Mouse (Mus musculus) c-Kit-positive CD71-positive TER-119-positive erythroid progenitor cells, embryonic 14.5 days (primary cell): ENCODE results near the gene Frat1.
"Not testable (repeated sequence)": the region's sequence is repeated elsewhere in the genome, so short reads cannot be mapped to it uniquely, and the experiment has no call there.

Experiments
- DNase-seq: peaks from one replicate; pipeline ENCODE4 v3.0.0-alpha.2; 2013; ENCODE audit warnings: low spot score

Gene Frat1

DNA sequence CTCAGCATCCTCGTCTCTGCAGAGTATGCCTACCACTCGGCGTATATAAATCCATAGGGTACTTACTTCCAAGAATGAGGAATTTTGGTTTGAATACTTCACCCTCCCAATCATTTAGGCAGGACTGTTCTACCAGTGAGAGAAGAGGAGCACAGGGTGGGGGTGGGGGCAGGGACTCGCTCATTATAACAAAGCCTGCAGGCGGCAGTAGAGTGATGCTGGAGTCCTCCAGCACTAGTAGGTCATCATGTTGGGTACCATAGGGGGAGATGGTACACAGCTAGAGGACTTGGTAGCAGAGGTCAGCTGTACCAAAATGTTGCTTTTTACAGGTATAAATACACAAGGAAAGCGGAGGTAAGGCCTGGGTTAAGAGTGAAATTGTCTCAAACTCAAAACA lies 14.6 kb downstream of the Frat1 start:
- no peak for DNase-seq

DNA sequence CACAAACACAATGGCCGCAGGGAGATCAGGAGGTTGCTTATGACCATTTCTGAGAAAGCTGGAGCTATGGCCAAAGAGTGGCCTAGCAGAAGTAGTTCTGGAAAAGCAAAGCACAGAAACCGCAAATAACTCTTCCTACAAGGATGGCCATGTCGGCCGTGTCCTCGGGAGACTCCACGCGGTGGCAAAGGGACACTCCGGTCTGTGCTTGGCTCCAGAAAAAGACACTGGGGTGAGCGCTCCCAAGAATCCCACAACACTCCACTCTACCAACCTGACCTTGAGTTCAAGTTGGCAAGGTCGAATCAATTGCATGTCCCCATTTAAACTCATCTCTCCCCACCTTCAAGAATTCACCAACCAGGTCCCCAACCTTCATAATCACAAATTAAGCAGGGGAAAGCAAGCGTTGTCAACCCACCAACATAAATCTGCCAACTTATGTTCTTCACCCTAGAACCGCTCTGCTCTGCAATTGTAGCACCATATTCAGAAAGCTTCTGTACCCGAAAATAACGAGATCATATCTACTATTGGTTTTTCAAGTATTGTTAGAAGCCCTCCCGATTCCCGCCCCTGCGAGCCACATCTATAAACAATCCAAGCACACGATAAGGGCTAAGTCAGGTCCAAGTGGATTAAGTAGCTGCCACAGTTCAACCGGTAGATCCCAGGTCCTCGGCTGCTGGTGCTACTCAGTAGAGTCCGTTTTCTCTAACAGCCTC lies 16.8 kb downstream of the Frat1 start:
- DNase-seq = peak; percentile 32

DNA sequence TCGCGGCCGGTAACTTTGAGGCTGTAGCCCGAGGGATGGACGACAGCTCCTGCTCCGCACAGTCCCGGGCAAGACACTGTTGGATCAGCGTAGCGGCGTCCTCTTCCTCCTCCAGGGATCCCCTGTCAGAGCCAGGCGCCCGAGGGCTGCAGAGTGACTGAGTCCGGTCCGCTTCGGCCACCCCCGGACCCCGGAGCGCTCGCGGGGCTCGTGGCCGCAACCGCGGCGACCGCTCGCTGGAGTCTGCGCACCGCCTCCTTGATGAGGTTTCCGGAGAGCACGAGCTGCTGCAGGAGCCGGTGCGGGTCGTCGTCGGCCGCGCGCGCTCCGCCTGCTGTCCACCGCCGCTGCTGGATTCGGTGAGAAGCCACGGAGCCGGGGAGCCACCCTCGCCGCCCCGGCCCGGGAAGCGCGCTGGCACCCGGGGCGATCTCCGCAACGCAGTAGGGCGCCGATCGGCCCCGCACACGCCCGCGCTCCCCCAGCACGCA lies 17.4 kb downstream of the Frat1 start:
- no peak for DNase-seq

DNA sequence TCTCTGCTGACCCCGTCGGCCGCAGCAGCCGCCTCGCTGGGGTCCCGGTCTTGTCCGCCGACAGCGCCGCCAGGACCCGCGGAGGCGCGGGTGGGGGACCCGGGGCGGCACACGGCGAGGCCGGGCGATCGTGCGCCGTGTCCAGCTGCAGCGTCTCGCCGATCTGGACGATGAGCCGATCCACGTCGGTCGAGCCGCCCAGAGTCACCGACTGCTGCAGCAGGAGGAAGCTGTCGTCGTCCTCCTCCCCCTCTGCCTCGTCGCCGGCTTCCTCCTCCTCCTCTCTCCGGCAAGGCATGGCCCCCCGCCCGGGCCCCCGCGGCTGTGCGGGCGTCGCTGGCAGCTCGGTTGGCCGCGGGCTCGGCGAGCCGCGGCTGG lies 17.8 kb downstream of the Frat1 start:
- not testable (repeated sequence) for DNase-seq

DNA sequence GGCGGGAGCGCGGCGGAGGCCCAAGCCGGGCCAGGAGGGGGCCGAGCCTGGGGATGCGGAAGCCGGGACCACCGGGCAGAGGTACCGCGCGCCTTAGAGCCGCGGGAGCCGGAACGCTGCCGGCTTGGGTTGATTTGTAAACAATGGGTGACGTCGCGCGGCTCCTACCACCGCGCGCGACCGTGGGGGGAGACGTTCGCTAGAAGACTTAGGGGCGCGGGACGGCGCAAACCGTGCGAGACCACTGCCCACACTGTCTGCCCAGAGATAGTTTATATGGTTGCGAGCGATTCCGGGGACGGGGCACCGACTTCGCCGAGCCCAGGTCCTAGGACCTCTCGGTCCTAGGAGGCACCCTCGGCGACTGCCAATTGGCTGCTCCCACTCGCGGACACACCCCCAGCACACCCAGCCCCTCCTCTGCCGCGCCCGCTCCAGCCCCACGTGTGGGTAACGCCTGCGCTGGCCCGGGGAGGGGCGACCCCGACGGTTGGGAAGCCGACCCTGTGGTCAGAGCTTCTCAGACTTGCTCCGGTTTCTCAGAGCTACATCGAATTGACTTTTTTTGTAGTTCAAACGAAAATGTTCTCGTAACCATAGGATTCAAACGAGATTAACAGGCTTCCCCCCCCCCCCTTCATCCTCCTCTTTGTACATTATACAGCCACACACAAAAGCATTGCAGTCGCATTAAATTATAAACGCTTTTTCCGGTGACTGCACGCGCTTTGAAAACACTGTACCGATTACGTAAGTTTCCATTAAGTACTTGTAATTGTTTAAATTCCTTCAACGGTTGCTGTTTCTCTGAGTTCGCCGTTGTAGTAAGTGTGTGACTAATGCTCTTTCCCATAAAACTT lies 18.5 kb downstream of the Frat1 start, which contains the start of gene Frat2:
Gene Frat2 (minus strand): TSS at position 141 of the 860 bp plus-strand sequence.
- DNase-seq = peak; percentile 84

DNA sequence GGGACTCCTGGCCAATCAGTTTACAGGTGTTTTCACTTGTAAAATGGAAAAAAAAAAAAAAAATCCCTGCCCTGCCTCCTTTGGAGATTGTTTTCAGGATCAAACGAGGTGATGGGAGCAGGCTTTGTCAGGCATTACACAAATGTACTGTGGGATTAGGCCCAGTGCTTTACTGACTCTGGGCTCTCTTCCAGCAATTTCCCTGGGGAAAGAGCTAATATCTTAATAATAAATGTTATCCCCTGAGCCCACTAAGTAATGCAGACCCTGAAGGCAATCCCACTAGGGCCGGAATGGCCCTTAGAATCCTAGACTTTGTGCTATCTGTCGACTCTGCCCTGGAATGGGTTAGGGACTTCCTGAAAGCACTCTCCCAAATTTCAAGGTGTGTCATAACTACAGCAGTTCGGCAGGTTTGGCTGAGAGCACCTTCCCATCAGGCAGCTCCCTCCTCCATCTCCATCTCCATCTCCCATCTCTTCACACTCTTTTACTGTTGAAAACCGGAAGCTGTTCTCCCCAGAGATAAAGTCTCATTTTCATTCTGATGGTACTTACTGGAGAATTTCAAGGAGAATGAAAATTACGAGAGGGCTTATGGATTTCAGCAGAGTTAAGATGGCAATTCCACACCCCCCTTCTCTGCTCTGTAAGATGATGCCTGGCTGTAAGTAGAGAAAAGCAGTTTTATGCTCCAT lies 20.4 kb downstream of the Frat1 start:
- DNase-seq = no peak

DNA sequence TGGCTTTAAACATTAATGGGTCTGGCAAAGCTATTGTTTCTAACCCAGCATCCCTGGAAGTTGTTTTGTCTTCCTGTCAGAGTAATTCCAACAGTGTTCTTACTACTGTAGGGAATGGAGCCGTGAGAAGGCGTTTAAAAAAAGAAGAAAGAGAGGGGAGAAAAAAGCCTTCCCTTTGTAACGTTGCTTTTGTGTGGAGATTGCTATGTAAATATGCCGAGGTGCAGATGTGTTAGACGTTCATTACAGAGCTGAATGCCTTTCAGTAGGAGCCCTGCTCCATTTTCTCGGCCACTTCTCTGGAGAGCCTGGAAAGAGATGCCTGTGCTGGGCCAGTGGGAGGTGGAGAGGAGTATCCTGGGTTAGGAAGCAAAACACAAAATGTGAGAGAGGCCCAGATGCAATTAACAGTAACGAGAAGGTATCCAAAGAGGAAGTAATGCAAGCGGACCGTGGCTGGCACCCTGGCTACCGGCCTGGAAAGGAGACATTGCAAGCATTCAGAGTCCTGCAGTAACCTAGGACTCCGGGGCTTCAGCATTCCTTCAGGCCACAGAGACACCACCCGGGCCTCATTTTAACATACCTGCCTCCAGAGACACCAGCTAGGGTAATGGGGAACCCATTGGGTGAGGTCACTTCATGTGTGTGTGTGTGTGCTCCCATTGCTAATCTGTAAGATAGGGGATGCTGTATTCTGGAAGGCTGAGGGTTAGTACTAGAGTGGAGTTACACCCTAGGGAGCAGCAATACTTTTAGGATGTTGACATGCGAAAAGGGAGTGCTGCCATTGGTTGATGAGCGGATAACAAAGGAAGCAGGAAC lies 21.2 kb downstream of the Frat1 start:
- no peak for DNase-seq

DNA sequence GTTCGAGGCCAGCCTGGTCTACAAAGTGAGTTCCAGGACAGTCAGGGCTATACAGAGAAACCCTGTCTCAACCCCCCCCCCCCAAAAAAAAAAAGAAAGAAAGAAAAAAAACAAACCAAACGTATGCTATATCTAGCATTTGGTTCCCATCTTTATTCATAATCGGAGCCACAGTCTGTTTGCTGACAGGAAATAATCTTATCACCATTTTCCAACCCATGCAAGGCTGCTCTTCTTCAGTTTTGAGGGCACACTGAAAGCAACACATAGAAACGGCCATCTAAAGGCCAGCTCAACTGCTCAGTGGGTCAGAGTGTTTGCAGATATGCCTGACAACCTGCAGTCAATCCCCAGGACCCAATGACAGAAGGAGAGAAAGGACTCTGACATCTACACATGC lies 22.7 kb downstream of the Frat1 start:
- DNase-seq = no peak

DNA sequence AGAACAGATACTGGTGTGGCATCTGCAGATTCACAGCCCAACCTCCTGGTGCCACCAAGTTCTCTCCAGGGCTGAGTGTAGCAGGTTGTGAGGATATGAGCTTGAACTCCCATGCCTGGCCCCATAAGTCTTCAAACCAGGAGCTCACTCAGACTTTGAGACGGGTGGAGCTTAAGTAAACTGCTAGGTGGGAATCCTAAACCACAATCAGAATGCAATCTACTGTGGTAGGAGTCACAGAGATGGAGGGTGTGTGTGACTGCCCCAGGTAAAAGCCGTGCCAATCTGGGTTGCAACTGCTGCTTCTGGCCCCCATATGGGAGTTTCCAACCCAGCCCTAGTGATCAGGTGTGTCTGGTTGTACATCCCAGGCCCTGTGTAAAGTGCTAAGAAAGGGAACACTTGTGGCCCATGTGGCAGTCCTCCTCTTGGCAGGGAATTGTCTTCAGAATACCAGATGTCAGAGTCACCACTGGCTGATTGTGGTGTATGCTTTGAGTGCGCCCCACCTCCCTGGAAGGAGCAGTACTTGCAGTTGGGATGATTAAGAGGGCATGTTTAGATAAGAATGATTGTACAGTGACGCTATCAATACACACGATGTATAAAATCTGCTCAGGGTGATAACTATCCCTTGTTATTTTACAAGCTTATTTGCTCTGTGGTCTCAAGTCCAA lies 27.5 kb downstream of the Frat1 start:
- DNase-seq = no peak

DNA sequence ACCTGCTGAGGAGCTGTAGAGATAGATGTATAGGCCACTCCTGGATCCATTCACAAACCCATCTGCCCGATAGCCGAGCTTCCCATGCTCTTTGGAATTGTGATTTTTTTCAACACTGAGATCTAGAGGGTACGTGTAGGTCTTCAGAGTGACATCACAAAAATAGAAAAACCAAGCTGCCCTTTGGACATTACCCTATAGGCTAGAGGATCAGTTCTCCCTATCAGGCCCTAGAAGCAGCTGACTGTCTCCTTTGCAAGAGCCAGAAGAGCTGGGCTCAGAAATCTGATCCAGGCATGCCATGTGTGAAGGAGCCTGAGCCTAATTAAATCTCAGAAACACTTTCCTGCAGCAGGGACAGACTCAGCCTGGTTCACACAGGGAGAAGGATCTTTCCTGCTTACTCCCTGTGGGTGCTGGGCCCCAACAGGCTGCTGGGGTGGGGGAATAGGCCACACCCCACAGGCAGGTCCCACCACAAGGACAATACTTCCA lies 28.1 kb downstream of the Frat1 start:
- no peak for DNase-seq

DNA sequence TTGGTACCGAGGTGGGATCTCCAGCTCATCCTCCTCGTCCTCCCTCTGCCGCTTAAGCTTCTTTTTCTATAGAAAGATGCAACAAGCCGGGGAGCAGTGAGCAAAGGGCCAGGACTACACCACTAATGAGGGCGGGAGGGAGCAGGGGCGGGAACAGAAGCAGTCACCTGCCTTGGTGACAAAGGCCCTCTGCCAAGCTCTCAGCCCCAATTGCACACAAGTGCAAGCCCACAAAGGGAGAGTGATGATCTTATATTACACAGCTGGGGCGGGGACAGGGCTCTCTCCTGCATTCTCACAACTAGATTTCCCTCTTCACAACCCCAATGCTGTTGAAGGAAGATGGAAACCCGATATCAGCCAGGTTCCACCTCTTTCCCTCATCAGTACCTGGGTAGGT lies 36.9 kb downstream of the Frat1 start:
- DNase-seq = no peak

DNA sequence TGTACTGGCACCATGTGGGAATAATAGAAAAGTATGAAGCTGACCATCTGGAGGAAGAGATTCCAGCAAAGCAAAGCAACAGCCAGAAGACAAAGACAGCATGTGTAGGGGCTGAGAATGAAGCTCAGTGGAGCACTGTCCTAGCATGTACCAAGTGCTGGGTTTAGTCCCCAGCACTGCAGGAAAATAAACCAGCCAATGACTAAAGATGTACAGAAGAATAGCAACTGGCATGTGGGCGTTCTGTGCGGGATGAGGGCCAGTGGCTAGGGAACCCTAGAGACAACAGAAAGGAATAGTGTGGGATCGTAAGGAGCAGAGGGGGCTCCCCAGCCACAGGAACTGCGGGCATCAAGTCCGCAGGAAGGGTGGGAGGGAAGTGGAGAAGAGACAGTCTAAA lies 39.5 kb downstream of the Frat1 start:
- no peak for DNase-seq

DNA sequence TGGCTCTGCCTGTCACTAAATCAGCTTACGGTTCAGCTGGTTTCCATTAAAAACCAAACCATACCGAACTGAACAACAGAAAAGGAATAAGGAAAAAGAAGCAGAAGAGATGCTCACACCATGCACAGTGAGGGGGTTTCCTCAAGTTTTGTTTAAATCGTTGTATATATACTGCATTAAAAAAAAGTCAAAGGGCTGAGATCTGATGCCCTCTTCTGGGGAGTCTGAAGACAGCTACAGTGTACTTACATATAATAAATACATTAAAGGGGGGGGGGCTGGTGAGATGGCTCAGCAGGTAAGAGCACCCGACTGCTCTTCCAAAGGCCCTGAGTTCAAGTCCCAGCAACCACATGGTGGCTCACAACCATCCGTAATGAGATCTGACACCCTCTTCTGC lies 40.2 kb downstream of the Frat1 start:
- DNase-seq = not testable (repeated sequence)

DNA sequence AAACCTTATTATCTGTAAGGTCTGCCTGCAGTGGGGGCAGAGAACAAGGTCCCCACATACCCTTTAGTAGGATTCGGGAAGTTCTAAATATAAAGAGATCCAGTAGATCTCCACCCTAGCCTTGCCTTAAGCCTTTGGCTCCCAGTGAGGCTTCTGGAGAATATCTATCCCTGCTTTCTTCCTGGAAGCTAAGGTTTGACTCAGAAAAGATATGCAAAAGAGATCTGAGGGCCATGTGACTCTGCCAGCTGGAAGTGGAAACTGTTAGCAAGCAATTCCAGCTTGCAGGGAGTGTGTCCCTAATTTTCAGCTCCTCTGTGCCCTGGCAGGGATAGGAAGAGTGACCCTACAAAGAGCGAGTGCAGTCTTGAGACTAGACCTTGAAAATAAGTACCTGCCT lies 42.5 kb downstream of the Frat1 start:
- no peak for DNase-seq

DNA sequence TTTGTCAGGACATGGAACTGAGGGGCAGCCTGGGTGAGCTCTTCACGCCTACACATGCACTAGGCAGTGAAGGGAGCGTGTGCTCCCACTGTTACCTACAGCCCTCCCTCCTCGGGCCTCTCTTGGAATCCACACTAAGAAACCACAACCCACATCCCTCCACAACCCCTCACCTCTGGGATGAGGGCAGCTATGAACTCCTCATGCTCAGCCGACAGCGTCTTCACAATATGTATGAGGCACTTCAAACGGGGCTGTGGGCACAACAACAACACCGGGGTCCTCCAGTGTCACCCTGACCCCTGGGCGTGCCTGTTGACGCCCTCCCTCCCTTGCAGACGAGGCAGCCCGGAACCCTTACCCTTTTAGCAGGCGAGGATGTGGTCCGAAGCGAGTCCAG lies 44.6 kb downstream of the Frat1 start:
- DNase-seq = no peak

DNA sequence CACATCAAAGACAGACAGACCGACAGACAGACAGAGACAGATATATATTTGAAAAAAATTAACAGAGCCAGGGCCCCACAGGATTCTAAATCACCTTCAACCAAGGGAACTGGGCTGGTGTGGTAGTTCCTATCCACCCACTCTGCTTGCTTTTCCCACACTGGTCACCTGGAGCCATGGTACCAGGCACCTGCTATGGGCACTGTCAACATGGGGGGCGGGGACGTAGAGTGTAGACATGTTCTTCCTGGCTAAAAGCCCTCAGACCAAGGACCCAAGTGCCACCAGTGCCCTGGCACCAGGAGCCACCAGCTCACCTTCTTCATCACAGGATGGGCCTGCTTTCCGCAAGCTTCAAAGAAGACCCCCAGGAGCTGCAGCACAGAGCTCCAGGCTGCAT lies 52.1 kb downstream of the Frat1 start:
- DNase-seq = no peak
